Mouse (Mus musculus) Patski (cell line): ENCODE results near the gene Gfpt1. TPM values are rescaled to one million over a fixed set of nuclear protein-coding genes. Genes with fewer than 3 reads are reported as not detected.

Experiments
- ATAC-seq: fragments of 100-300 bp; one replicate; pipeline ENCODE4 v1.8.0; 2021
- CTCF ChIA-PET: fragments of 350-600 bp; sonication (Branson Sonifier 250); formaldehyde crosslinking; loops from one replicate; lab custom pipeline; 2022; ENCODE audit warnings: inconsistent platforms; lab: Charles Lee
- POLR2A ChIA-PET: fragments of 350-600 bp; sonication (Branson Sonifier 250); formaldehyde crosslinking; loops from one replicate; lab custom pipeline; 2022; ENCODE audit warnings: antibody characterized with exemption, inconsistent platforms; lab: Charles Lee
- DNase-seq: peaks from one replicate; pipeline ENCODE4 v3.0.0-alpha.2; 2011; ENCODE audit warnings: low read depth, low spot score
- H3K27me3 ChIP-seq: fragments of 371-371 bp; one replicate; pipeline ENCODE4 v1.5.1; 2021
- CTCF ChIP-seq: fragments of 100-300 bp; IDR thresholded peaks from one replicate; pipeline ENCODE4 v1.5.1; 2021
- in situ Hi-C: fragments of 300-500 bp; cut with MboI; formaldehyde crosslinking; loops from 3 replicates; pipeline ENCODE4 v1.11.1; 2018; ENCODE audit warnings: low pct_unique_long_range_greater_than_20kb, mixed read lengths
- polyA plus RNA-seq: library from polyadenylated mRNA; unstranded; gene quantifications from one replicate; pipeline ENCODE4 v1.2.3, GENCODE M21; 2021

Gfpt1 gene
- polyA plus RNA-seq, 1 experiment from 2014 or later, result 46.1 TPM

GRCm38 (mm10) chr6:87127049-87127753, 84.6 kb downstream of the Gfpt1 start:
- CTCF ChIA-PET, result no interaction called here
- ATAC-seq, result no peak
- TF ChIP-seq CTCF, result no peak
- no peaks in the 10 kb centered on the region for H3K27me3 ChIP-seq
- POLR2A ChIA-PET, result no interaction called here
- no peak for DNase-seq
- in situ Hi-C loops, result no loop called here

DNA sequence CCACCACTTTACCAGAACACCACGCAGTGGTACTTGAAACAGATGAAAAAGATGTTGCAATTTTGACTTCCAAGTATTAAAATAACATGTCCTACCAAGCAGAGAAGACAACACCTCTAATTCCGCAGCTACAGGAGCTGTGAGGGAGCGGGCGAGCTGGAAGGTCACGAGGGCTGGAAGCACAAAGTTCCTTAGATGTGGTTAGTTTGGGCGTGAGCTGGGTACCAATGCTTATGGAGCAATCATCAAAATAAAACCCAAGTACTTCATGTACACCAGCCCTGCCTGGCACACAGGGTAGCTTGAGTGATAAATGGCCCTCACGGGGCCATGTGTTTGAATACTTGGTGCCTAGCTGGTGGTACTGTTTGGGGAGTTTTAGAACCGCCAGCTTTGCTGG, 87.2 kb downstream of the Gfpt1 start:
- no peak for TF ChIP-seq CTCF
- H3K27me3 ChIP-seq, result no peaks in the 10 kb centered on the region
- DNase-seq, result no peak
- ChIA-PET POLR2A (interaction anchor here (1.0 kb wide), 1 partner anchor 15 kb away, joined by 3 read pairs; no protein-coding TSS in a partner anchor), CTCF (interaction anchor here (1.6 kb wide), 1 partner anchor 27 kb away, joined by 3 read pairs; no protein-coding TSS in a partner anchor)
- ATAC-seq, result no peak
- in situ Hi-C loops, result no loop called here

- ATAC-seq, result no peak
- in situ Hi-C loops, result no loop called here
- H3K27me3 ChIP-seq, result no peaks in the 10 kb centered on the region
- no peak for DNase-seq
- ChIA-PET POLR2A (no interaction called here), CTCF (interaction anchor here (1.6 kb wide), 1 partner anchor 28 kb away, joined by 3 read pairs; no protein-coding TSS in a partner anchor)
- TF ChIP-seq CTCF, result no peak
Measured at GRCm38 (mm10) chr6:87130628-87131027, 88.0 kb downstream of the Gfpt1 start.

- no peak for DNase-seq
- H3K27me3 ChIP-seq, result no peaks in the 10 kb centered on the region
- CTCF ChIA-PET, result no interaction called here
- ATAC-seq, result no peak
- POLR2A ChIA-PET, result interaction anchor here (0.6 kb wide), 1 partner anchor 1031 kb away, joined by 4 read pairs; no protein-coding TSS in a partner anchor
- peak; percentile 55 for TF ChIP-seq CTCF
- in situ Hi-C loops, result no loop called here
Measured at GRCm38 (mm10) chr6:87131078-87131477, 88.4 kb downstream of the Gfpt1 start.

- ChIA-PET POLR2A (interaction anchor here (0.6 kb wide), 1 partner anchor 207 kb away, joined by 3 read pairs; no protein-coding TSS in a partner anchor), CTCF (no interaction called here)
- in situ Hi-C loops, result no loop called here
Measured at GRCm38 (mm10) chr6:87133520-87133919, 90.9 kb downstream of the Gfpt1 start.

GRCm38 (mm10) chr6:87133966-87134546, 91.4 kb downstream of the Gfpt1 start:
- DNase-seq, result no peak
- TF ChIP-seq CTCF, result no peak
- no peaks in the 10 kb centered on the region for H3K27me3 ChIP-seq
- ChIA-PET CTCF (no interaction called here), POLR2A (interaction anchor here (0.6 kb wide), 1 partner anchor 206 kb away, joined by 3 read pairs; no protein-coding TSS in a partner anchor)
- in situ Hi-C loops, result no loop called here
- ATAC-seq, result no peak

More at GRCm38 (mm10) chr6:87133520-87133919, 90.9 kb downstream of the Gfpt1 start:
- TF ChIP-seq CTCF, result no peak
- ATAC-seq (no peak), DNase-seq (no peak)
- H3K27me3 ChIP-seq, result no peaks in the 10 kb centered on the region

GRCm38 (mm10) chr6:87138479-87138878, 95.8 kb downstream of the Gfpt1 start:
- ATAC-seq (no peak), DNase-seq (no peak)
- no peak for TF ChIP-seq CTCF
- POLR2A ChIA-PET, result no interaction called here
- no peaks in the 10 kb centered on the region for H3K27me3 ChIP-seq
- in situ Hi-C loops, result no loop called here
- CTCF ChIA-PET, result no interaction called here

DNA sequence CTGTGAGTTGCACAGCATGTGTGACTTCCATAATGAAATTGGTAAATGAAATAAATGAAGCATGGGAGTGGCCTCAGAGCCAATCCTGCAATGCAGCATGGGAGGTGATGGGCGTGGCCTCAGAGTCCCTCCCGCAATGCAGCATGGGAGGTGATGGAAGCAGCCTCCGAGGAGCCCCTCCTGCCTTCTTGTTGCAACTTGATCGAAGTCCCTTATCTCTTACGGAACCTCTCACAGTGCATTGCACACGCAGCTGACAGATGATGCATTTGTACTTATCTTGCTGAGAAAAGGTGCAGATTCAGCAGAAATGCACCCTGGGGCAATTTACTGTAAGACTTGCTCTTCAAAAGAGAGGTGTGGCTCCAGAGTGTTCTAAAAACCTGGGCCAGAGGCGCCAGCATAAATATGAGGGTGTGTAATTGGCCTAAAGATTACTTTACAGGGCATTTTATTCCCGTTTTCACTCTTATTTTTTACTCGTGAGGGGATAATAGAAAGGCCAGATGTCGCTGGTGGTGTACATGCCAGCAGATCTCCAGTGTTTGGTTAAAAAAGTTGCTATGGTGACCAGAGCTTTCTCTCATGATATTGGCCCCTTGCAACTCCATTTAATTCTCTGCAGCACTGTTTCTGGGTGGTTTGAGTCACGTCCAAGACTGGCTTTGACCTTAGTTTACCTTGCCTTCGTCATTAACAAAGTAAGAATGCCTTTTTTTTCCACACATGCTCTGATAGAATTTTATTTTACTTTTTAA, 97.3 kb downstream of the Gfpt1 start:
- ATAC-seq, result no peak
- DNase-seq, result no peak
- TF ChIP-seq CTCF, result no peak
- ChIA-PET CTCF (no interaction called here), POLR2A (interaction anchor here (1.1 kb wide), 1 partner anchor 11 kb away, joined by 3 read pairs; no protein-coding TSS in a partner anchor)
- no peaks in the 10 kb centered on the region for H3K27me3 ChIP-seq
- in situ Hi-C loops, result no loop called here

Other genes with a start within 250 kb of the Gfpt1 start
- gene Anxa4, start 249.3 kb upstream of the Gfpt1 start, polyA plus RNA-seq, result 388 TPM
- 60.1 TPM for gene Aak1, start 193.3 kb upstream of the Gfpt1 start, polyA plus RNA-seq
- gene Nfu1, start 33.6 kb upstream of the Gfpt1 start, polyA plus RNA-seq, result 105 TPM
- gene D6Ertd527e, start 61.9 kb downstream of the Gfpt1 start, polyA plus RNA-seq, result not detected